Mouse (Mus musculus): ENCODE data around the gene Dync1h1. TPM values are rescaled to one million over a fixed set of nuclear protein-coding genes. Genes with fewer than 3 reads are reported as not detected.
A peak's percentile ranks its signal among the peaks of the same experiment; 100 is the strongest.

Dync1h1 gene
- polyA plus RNA-seq (2015; fragmentation: Nextera tagmentation; extraction: Ambion mirVana): 45.7 and 54.2 TPM in 2 replicates

- WGBS: under 1% methylated on average over 102 of the region's 105 CpGs
- Histone ChIP-seq H3K27ac (replicated peaks) (peak within 1 kb of the TSS; percentile 96), H3K9me3 (replicated peaks) (no peaks in the 10 kb centered on the region), H3K36me3 (no peaks in the 10 kb centered on the region), H3K27me3 (no peaks in the 10 kb centered on the region), H3K4me1 (peaks cover 22% of the 10 kb centered on the region), H3K9ac (peak within 1 kb of the TSS; percentile 100), H3K4me2 (replicated peaks) (peak within 1 kb of the TSS; percentile 54), H3K4me3 (replicated peaks) (peak within 1 kb of the TSS; percentile 100)
- ATAC-seq (ENCODE audit: insufficient number of reproducible peaks, low FRiP score, low TSS enrichment, low read depth): peak; percentile 95
These were observed at the start of gene Dync1h1 for GRCm38 (mm10) chr12:110601241-110602218. Gene Dync1h1, plus strand, starts transcription at chr12:110601452.

- H3K4me2 ChIP-seq (replicated peaks): no peak overlapping the region
- 67% methylated on average over 13 of the region's 13 CpGs for WGBS
- H3K9me3 ChIP-seq (replicated peaks): no peaks in the 10 kb centered on the region
- H3K4me3 ChIP-seq (replicated peaks): no peak overlapping the region
- H3K36me3 ChIP-seq: peaks cover 89% of the 10 kb centered on the region
- no peak overlapping the region for H3K9ac ChIP-seq
- no peaks in the 10 kb centered on the region for H3K27me3 ChIP-seq
- H3K27ac ChIP-seq (replicated peaks): no peak overlapping the region
- H3K4me1 ChIP-seq: no peaks in the 10 kb centered on the region
- ATAC-seq (ENCODE audit: insufficient number of reproducible peaks, low FRiP score, low TSS enrichment, low read depth): no peak
These were observed 49.1 kb upstream of the Dync1h1 start for GRCm38 (mm10) chr12:110552113-110552512.

- Histone ChIP-seq H3K9me3 (replicated peaks) (no peaks in the 10 kb centered on the region), H3K9ac (no peak overlapping the region), H3K27me3 (no peaks in the 10 kb centered on the region), H3K4me2 (replicated peaks) (no peak overlapping the region), H3K4me3 (replicated peaks) (no peak overlapping the region), H3K27ac (replicated peaks) (no peak overlapping the region), H3K36me3 (peaks cover 90% of the 10 kb centered on the region), H3K4me1 (no peaks in the 10 kb centered on the region)
- no peak for ATAC-seq (ENCODE audit: insufficient number of reproducible peaks, low FRiP score, low TSS enrichment, low read depth)
- 91% methylated on average over 5 of the region's 5 CpGs for WGBS
These were observed 47.9 kb upstream of the Dync1h1 start for GRCm38 (mm10) chr12:110553362-110553761.

- peaks cover 90% of the 10 kb centered on the region for H3K36me3 ChIP-seq
- no peaks in the 10 kb centered on the region for H3K4me1 ChIP-seq
- no peaks in the 10 kb centered on the region for H3K27me3 ChIP-seq
- ATAC-seq (ENCODE audit: insufficient number of reproducible peaks, low FRiP score, low TSS enrichment, low read depth): no peak
- H3K9ac ChIP-seq: no peak overlapping the region
- 78% methylated on average over 21 of the region's 21 CpGs for WGBS
- no peak overlapping the region for H3K4me3 ChIP-seq (replicated peaks)
- no peak overlapping the region for H3K4me2 ChIP-seq (replicated peaks)
- no peak overlapping the region for H3K27ac ChIP-seq (replicated peaks)
- no peaks in the 10 kb centered on the region for H3K9me3 ChIP-seq (replicated peaks)
These were observed 45.6 kb upstream of the Dync1h1 start for GRCm38 (mm10) chr12:110555536-110556240.

GRCm38 (mm10) chr12:110556861-110557628 lies 44.2 kb upstream of the Dync1h1 start:
- H3K4me2 ChIP-seq (replicated peaks): no peak overlapping the region
- no peak overlapping the region for H3K27ac ChIP-seq (replicated peaks)
- H3K4me3 ChIP-seq (replicated peaks): no peak overlapping the region
- H3K4me1 ChIP-seq: no peaks in the 10 kb centered on the region
- no peaks in the 10 kb centered on the region for H3K27me3 ChIP-seq
- no peak for ATAC-seq (ENCODE audit: insufficient number of reproducible peaks, low FRiP score, low TSS enrichment, low read depth)
- WGBS: 59% methylated on average over 18 of the region's 18 CpGs
- peaks cover 95% of the 10 kb centered on the region for H3K36me3 ChIP-seq
- no peak overlapping the region for H3K9ac ChIP-seq
- no peaks in the 10 kb centered on the region for H3K9me3 ChIP-seq (replicated peaks)

- Histone ChIP-seq H3K9ac (no peak overlapping the region), H3K4me3 (replicated peaks) (no peak overlapping the region), H3K27me3 (no peaks in the 10 kb centered on the region), H3K27ac (replicated peaks) (no peak overlapping the region), H3K9me3 (replicated peaks) (no peaks in the 10 kb centered on the region), H3K36me3 (peaks cover 95% of the 10 kb centered on the region), H3K4me2 (replicated peaks) (no peak overlapping the region), H3K4me1 (no peaks in the 10 kb centered on the region)
- 96% methylated on average over 7 of the region's 7 CpGs for WGBS
- no peak for ATAC-seq (ENCODE audit: insufficient number of reproducible peaks, low FRiP score, low TSS enrichment, low read depth)
These were observed 43.1 kb upstream of the Dync1h1 start for GRCm38 (mm10) chr12:110558175-110558574.

GRCm38 (mm10) chr12:110563383-110563782 lies 37.9 kb upstream of the Dync1h1 start:
- ATAC-seq (ENCODE audit: insufficient number of reproducible peaks, low FRiP score, low TSS enrichment, low read depth): peak; percentile 58
- WGBS: 90% methylated on average over 11 of the region's 11 CpGs
- no peaks in the 10 kb centered on the region for H3K27me3 ChIP-seq

GRCm38 (mm10) chr12:110564848-110565247 lies 36.4 kb upstream of the Dync1h1 start:
- H3K4me2 ChIP-seq (replicated peaks): no peak overlapping the region
- no peaks in the 10 kb centered on the region for H3K9me3 ChIP-seq (replicated peaks)
- no peaks in the 10 kb centered on the region for H3K4me1 ChIP-seq
- H3K4me3 ChIP-seq (replicated peaks): no peak overlapping the region
- WGBS: 92% methylated on average over 11 of the region's 11 CpGs
- H3K27ac ChIP-seq (replicated peaks): no peak overlapping the region
- H3K9ac ChIP-seq: no peak overlapping the region
- no peak for ATAC-seq (ENCODE audit: insufficient number of reproducible peaks, low FRiP score, low TSS enrichment, low read depth)
- no peaks in the 10 kb centered on the region for H3K27me3 ChIP-seq
- H3K36me3 ChIP-seq: peaks cover 89% of the 10 kb centered on the region

More at GRCm38 (mm10) chr12:110563383-110563782, 37.9 kb upstream of the Dync1h1 start:
- Histone ChIP-seq H3K9me3 (replicated peaks) (no peaks in the 10 kb centered on the region), H3K4me3 (replicated peaks) (no peak overlapping the region), H3K4me1 (no peaks in the 10 kb centered on the region), H3K4me2 (replicated peaks) (no peak overlapping the region), H3K9ac (no peak overlapping the region), H3K27ac (replicated peaks) (no peak overlapping the region), H3K36me3 (peaks cover 87% of the 10 kb centered on the region)

GRCm38 (mm10) chr12:110566366-110566765 lies 34.9 kb upstream of the Dync1h1 start:
- no peak overlapping the region for H3K4me2 ChIP-seq (replicated peaks)
- 89% methylated on average over 9 of the region's 9 CpGs for WGBS
- H3K27me3 ChIP-seq: no peaks in the 10 kb centered on the region
- no peak for ATAC-seq (ENCODE audit: insufficient number of reproducible peaks, low FRiP score, low TSS enrichment, low read depth)
- peaks cover 86% of the 10 kb centered on the region for H3K36me3 ChIP-seq
- no peaks in the 10 kb centered on the region for H3K9me3 ChIP-seq (replicated peaks)
- H3K27ac ChIP-seq (replicated peaks): no peak overlapping the region
- H3K9ac ChIP-seq: no peak overlapping the region
- no peak overlapping the region for H3K4me3 ChIP-seq (replicated peaks)
- no peaks in the 10 kb centered on the region for H3K4me1 ChIP-seq

GRCm38 (mm10) chr12:110571050-110571449 lies 30.2 kb upstream of the Dync1h1 start:
- H3K4me3 ChIP-seq (replicated peaks): no peak overlapping the region
- no peak overlapping the region for H3K27ac ChIP-seq (replicated peaks)
- peaks cover 81% of the 10 kb centered on the region for H3K36me3 ChIP-seq
- H3K9me3 ChIP-seq (replicated peaks): no peaks in the 10 kb centered on the region
- H3K4me1 ChIP-seq: no peaks in the 10 kb centered on the region
- no peak for ATAC-seq (ENCODE audit: insufficient number of reproducible peaks, low FRiP score, low TSS enrichment, low read depth)
- no peak overlapping the region for H3K4me2 ChIP-seq (replicated peaks)
- no peaks in the 10 kb centered on the region for H3K27me3 ChIP-seq
- 91% methylated on average over 10 of the region's 10 CpGs for WGBS
- H3K9ac ChIP-seq: no peak overlapping the region

GRCm38 (mm10) chr12:110572351-110572750 lies 28.9 kb upstream of the Dync1h1 start:
- Histone ChIP-seq H3K9me3 (replicated peaks) (no peaks in the 10 kb centered on the region), H3K4me1 (no peaks in the 10 kb centered on the region), H3K27ac (replicated peaks) (no peak overlapping the region), H3K4me2 (replicated peaks) (no peak overlapping the region), H3K27me3 (no peaks in the 10 kb centered on the region), H3K9ac (no peak overlapping the region), H3K4me3 (replicated peaks) (no peak overlapping the region), H3K36me3 (peaks cover 74% of the 10 kb centered on the region)
- no peak for ATAC-seq (ENCODE audit: insufficient number of reproducible peaks, low FRiP score, low TSS enrichment, low read depth)
- 94% methylated on average over 4 of the region's 4 CpGs for WGBS
